Mouse (Mus musculus) G1E (cell line): ENCODE results near the gene Eif2d.

Experiments used
- CTCF ChIP-seq: IDR thresholded peaks from 2 replicates; pipeline ENCODE4 v1.5.1; 2012; ENCODE audit warnings: low read depth, low read length, inconsistent platforms, mixed read lengths
- GATA1 ChIP-seq: IDR thresholded peaks from 2 replicates; pipeline ENCODE4 v1.6.1; 2012; ENCODE audit warnings: borderline replicate concordance, low read length, inconsistent platforms, mixed read lengths
- POLR2AphosphoS5 ChIP-seq: IDR thresholded peaks from 2 replicates; pipeline ENCODE4 v1.6.1; 2012; ENCODE audit warnings: low read depth, low read length, inconsistent platforms; ENCODE audit not compliant: insufficient replicate concordance

DNA sequence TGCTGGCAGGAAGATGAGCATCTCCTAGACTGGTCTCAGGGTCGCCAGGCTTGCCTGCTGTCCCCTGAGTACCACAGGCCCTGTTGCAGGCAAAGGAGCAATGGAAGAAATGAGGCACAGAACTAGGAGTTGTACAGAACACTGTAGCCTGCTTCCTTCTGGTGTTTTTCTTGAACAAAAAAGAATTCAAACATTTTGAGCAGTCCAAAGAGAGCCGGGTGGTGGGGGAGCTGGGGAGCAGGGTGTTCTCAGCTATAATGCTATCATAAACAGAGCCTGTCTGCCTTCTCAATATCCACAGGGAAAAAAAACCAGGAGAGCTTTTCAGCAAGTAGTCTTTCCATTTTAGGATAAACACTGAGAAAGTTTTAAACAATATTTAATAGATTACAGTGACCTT lies 43.1 kb downstream of the Eif2d start:
- no peak for TF ChIP-seq CTCF
- no peak for TF ChIP-seq GATA1
- TF ChIP-seq POLR2AphosphoS5, result no peak
